Mouse (Mus musculus) lung, postnatal 25 days (tissue): Measurements from ENCODE around the gene Panx2.

Experiments used
- DNase-seq: peaks from one replicate; pipeline ENCODE4 v3.0.0; 2022; ENCODE audit warnings: low spot score

Panx2 gene

DNA sequence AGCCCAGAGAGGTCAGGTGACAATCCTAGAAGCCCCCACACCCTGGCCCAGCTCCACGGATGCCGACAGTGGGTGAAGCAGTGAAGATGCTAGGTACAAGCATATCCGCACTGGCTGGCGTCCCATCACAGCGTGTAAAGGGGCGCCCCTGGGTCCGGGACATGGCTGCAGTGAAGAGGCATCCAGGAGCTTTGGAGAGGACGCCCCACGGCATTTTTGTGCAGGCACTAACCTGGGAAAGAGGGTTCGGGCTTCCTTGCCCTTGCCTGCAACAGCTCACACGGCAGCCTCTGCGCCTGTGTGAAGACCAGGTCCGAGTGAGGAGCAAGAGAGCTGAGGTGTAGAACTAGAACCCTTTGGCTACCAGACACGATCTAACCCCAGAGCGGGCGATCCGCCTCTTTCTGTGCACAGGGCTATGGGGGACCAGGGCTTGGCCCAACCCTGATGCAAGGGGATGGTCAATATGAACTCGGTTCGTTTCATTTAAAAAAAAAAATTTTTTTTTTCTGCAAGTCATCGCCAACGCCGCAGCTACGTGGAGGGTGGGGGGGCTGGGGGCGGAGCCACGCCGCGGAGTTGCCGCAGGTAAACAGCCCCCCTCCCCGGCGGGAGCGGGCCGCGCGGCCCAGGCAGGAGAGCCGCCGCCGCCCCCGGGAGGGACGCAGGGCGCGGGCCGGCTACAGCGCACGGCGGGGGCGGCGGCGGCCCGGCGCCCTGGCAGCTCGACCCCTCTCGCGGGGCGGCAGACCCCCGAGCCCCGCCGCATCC, at the start of gene Panx2:
Gene Panx2 (plus strand): TSS at position 574 of the 771 bp plus-strand sequence.
- no peak for DNase-seq

DNA sequence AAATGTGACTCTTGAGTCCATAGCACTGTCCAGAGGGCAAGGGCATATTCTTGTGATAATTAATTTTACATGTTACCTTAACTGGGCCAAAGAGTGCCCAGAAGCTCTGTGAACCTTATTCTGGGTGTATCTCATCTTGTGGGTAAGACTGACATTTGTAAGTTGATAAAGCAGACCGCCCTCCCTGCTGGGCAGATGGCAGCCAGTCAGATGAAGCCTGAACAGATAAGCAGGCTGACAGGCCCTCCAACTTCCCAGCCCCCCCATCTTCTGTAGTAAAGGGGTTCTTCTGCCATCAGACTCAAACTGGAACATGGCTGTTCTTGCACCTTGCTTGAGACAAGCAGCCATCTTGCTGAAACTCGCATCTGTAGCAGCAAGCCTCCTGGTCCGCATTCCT, 42.8 kb upstream of the Panx2 start:
- DNase-seq, result no peak

DNA sequence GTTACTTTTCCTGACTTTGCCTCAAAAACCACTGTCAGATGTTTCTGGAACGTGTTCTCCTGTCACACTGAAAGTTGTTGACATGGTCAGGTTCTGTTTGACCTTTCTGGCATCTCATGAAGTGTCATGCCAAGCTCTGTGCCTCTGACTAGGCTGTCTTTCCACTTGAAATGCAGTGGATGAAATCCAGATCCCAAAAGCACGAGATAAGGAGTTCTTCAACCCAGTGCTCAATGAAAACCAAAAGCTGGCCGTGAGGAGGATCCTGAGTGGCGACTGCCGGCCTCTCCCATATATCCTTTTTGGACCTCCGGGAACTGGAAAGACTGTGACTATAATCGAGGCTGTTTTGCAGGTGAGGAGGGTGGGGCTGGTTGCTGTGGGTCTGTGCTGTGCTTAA, 39.4 kb upstream of the Panx2 start:
- DNase-seq, result no peak

DNA sequence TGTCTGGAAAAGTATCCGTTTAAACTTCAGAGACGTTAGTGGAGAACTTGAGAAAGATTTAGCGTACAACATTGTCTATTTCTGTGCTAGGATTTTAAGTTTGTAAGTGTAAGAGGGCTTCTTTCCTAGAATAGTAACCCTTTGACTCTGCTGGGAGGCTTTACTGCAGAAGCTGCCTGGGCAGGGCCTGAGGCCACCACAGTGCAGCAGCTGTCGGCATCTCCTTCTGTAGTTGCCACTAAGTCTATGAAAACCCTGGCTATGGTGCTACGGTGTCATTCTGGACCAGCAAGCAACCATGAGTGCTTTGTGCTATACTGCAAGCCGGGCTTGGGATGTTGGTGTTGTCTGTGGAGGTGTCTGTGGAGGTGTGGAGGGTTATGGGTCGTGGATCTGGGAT, 39.0 kb upstream of the Panx2 start:
- DNase-seq, result no peak

DNA sequence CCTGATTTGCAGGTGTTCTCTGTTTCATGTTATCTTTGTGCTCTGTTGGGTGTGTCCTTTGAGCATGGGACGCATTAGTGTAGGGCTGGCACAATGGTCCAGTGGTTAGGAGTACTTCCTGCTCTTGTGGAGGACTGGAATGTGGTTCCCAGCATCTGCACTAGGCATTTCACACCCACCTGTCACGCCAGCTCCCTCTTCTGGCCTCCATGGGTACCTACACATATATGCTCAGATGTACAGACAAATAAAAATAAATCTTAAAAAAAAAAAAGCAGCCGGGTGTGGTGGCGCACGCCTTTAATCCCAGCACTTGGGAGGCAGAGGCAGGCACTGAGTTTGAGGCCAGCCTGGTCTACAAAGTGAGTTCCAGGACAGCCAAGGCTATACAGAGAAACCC, 15.2 kb upstream of the Panx2 start:
- DNase-seq, result no peak

DNA sequence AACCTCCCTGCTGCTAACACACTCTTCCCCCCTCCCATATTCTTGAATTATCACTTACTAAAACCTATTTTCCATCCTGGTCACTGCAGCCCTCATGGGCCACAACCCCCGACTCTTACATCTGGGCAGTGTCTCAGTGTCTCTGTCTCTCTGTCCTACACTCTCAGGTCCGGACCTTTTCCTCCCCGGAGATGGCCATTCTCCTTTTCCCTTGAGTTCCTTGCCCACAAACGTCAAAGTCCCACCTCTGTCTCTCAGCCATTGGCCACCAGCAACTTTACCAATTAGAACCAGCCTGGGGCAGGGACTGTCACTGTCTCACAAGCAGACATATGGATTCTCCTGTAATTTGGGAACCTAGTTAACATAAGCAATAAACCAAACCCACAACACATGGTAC, 13.2 kb upstream of the Panx2 start:
- no peak for DNase-seq

DNA sequence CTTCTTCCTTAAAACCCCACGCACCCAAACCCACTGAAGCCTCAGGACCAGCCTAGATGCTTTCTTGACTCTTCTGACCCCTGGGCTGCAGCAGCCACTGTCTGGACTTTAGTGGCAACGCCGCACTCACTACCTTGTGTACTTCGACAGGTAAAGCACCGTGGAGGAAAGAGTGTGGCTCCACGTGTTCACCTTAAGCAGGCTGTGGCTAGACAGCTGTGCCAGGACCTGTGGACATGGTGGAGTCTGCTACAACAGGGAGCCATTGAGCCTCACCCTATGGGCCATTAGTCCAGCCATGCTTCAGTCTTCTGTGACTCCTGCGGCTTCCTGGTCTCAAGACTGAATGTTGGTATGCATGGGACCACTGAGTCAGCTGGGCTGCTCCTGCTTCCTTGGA, 4.9 kb upstream of the Panx2 start:
- DNase-seq, result no peak

DNA sequence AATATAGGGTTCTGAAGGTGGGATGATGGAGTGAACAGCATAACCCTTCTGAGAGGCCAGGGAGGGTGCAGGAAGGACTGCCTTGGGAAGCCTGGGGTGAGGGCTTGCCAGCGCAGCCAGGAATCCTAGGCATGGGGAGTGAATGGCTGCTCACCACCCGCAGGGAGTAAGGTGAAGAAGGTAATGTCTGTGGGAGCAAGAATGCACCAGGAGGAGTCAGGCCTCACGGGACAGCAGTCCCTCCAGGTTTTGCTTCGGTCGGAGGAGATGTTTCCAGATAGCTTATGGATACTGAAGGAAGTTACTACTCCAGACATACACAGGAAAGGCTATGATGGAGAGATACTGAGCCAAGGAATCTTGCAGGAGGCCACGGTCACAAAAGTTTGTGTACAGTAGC, 798 bp upstream of the Panx2 start:
- no peak for DNase-seq

DNA sequence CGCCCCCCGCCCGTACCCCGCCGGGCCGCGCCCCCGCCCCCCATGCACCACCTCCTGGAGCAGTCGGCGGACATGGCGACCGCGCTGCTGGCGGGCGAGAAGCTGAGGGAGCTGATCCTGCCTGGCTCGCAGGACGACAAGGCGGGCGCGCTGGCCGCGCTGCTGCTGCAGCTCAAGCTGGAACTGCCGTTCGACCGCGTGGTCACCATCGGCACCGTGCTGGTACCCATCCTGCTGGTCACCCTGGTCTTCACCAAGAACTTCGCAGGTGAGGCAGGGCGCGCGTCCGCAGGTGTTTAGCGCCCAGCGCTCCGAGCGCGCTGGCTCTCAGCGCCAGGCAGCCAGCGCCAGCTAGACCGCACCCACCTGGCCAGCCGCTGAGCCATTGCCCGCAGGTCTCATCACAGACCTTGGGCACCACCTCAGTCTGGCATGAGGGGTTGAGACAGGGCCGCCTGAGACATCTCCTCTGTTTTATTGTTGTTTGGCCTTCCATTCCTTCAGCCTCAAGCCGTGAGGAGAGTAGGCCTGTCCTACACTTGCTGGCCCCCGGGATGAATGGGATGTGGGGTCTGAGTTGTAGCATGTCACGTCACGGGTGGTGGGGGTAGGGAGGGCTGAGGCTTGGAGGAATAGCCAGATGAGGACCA, 623 bp downstream of the Panx2 start:
- DNase-seq, result no peak

DNA sequence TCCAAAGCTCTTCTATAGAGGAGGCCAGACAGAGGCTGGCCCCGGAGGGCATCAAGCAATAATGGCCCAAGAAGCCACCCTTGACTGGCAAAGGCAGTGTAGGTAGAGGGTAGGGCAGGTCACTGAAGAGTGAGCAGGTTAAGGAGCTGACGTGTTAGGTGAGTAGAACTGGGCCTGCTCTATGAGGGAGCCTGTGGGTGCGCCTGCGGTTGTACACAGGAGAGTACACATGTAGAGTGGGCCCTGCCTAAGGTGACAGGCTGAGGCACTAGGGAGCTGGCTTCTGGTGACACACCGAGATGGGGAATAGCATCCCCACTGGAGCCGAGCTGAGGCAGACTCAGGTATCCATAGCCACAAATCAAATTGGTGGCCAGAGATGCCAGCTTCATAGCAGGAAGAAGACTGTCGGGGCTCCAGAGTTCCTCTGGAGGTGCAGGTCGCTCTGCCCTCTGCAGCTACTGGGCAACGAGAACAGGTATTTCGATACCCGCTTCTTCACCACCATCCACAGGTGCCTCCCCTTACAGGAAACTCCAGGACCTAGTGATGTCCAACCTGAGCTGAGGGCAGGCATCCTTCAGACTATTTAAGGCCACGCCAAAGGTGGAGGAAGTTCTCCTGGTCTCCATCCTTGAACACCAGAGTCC, 1.4 kb downstream of the Panx2 start:
- no peak for DNase-seq

DNA sequence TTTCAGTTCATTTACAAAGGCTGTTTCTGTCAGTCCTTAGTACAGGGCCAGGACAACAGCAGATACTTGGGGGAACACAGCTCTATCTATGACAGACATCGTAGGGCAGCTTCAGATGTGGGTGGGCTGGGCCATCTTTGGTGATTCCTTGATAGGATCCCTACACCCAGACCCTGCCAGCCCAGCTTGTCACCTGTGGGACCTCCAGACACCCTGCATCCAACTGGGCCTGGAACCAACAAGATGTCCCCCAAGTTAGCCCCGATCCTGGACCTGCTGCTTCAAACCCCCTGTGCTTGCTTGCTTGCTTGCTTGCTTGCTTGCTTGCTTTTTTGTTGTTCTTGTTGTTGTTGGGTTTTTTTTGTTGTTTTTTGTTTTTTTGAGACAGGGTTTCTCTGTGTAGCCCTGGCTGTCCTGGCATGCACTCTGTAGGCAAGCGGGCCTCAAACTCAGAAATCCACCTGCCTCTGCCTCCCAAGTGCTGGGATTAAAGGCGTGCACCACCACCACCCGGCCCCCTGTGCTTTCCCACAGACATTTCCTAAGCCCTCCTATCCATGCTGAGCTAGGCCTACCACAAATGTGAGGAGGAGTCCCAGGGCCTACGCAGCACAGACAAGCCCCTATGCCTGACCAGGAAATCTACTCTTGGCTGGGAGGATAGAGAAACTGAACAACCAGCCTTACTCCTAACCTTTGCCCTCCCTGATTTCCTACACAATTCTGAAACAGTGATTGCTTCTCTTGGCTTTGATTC, 2.4 kb downstream of the Panx2 start:
- no peak for DNase-seq

DNA sequence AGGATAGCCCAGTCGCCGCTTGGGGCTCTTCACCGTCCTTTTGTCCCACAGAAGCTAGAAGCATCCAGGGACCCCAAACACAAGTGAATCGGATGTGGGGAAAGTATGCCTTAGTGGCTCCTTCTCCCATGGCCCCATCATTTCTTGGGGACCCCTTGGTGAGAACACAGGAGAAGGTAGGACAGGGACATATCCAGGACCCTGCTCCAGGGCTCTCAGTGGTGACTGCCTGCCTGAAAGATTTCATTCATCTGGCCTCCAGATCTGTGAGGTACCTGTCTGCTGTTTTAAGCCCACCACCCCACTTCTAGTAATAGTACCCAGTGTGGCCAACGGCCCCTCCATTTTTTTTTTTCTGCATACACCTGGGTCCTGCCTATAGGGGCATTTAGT, 3.0 kb downstream of the Panx2 start:
- no peak for DNase-seq

DNA sequence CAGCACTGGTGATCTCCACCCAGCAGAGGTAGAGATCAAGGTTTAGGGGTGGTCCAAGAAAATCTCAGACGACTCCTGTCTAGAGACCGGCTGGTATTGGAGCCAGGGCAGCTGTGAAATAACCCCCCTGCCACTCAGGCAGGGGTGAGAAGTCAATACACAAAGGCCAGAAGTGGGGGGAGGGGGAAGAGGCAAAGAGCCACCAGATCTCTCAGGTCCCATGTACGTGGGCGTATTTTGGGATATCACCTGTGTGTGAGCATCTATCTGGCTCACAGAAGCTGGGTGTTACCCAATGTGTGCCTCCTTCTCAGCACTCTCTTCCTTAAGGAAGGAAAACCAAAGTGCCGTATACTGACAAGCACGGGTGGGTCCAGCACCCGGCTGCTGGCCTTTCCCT, 3.5 kb downstream of the Panx2 start:
- no peak for DNase-seq

DNA sequence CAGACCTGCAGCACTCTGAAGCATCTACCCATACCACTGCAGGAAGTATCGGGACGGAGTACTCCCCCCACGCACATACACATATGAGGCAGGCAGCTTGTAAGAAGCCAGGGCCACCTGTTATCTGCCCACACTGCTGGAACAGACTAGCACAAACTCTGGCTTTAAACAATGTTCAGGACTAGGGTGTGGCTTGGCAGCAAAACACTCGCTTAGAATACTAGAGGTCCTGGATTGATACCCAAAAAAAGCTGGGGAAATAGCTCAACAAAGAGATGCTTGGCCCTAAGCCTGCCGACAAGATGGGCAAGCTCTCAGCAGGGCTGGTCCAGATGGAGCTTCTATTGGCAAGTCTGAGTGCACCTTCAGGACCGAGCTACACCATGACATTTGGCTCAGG, 4.0 kb downstream of the Panx2 start:
- DNase-seq, result no peak

DNA sequence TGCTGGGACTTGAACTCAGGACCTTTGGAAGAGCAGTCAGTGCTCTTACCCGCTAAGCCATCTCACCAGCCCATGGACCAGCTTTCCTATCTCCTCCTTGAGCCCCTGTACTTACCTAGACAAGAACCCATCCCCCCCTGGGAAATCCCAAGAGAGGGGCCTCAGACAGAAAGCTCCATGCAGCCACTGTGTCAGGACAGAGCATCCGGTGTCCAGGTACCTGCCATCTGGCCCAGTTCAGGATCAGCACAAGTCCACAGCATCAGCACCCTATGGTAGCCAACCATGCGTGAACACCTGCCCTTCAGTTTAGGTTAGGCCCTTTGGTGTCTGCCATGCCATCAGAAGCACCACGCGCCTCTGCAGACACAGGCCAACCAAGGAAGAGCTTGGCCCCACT, 5.4 kb downstream of the Panx2 start:
- DNase-seq, result no peak

DNA sequence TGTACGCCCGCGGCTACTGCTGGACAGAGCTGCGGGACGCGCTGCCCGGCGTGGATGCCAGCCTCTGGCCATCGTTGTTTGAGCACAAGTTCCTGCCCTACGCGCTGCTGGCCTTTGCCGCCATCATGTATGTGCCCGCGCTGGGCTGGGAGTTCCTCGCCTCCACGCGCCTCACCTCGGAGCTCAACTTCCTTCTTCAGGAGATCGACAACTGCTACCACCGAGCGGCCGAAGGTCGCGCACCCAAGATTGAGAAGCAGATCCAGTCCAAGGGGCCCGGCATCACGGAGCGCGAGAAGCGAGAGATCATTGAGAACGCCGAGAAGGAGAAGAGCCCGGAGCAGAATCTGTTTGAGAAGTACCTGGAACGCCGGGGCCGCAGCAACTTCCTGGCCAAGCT, 8.1 kb downstream of the Panx2 start:
- DNase-seq, result no peak

DNA sequence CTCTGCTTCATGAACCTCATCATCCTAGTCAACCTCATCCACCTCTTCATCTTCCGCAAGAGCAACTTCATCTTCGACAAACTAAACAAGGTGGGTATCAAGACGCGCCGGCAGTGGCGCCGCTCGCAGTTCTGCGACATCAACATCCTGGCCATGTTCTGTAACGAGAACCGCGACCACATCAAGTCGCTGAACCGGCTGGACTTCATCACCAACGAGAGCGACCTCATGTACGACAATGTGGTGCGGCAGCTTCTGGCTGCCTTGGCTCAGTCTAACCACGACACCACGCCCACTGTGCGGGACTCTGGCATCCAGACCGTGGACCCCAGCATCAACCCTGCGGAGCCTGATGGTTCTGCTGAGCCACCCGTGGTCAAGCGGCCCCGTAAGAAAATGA, 8.7 kb downstream of the Panx2 start:
- no peak for DNase-seq

DNA sequence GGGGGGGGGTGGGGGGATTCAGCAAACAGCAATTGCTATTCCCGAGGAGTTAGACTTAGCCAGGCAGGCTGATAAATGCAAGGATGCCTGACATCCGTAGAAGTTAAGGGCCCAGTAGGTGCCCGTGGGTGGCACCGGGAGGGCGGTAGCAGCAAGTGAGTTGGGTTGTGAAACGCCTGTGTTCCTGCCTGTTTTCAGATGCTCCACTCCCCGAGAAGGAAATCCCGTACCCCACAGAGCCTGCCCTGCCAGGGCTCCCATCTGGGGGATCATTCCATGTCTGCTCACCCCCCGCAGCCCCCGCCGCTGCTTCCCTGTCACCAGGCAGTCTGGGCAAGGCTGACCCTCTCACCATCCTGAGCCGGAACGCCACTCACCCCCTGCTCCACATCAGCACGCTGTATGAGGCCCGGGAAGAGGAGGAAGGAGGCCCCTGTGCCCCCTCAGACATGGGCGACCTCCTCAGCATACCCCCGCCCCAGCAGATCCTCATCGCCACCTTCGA, 9.9 kb downstream of the Panx2 start:
- no peak for DNase-seq

DNA sequence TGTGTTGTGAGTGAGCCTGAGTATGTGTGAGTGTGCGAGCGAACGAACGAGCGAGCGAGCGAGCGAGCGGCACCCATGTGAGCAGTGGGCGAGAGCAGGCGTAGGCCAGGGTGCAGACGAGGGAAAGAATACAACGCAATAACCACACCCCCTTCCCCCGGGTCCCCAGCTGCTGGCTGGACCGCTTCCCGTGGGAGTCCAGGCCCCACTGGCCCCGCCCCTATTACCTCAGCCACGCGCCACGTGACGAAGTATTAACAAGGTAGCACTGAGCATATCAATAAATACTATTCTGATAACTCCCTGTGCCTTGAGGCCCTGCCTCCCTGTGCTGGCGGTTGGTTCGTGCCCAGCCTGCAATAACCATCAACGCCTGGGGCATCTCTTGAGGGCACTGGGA, 11.1 kb downstream of the Panx2 start:
- DNase-seq, result no peak

DNA sequence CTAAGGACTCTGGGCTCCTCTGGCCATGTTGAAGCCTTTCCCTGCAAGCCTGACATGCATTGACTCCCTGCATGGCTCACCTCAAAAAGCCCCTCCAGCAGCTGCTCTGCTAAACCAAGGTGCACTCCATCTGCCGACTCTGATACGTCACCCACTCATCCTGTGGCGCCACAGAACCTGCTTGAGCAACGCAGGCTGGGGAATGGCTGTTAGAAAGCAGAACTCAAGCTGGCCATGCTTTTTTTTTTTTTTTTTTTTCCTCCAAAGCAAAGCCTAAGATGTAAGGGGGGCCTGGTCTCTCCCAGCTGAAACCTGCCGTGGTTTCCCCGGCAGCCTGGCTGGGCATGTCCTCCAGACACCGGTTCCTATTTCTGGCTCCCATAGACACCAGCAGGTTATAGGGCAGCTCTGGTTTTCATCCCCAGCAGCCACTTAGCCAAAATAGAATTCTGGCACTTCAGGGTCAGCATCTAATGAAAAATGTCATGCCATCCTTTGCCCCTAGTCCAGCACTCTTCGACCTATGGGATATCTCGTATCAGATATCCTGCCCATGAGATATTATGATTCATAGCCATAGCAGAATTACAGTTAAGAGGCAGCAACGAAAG, 14.6 kb downstream of the Panx2 start:
- no peak for DNase-seq

DNA sequence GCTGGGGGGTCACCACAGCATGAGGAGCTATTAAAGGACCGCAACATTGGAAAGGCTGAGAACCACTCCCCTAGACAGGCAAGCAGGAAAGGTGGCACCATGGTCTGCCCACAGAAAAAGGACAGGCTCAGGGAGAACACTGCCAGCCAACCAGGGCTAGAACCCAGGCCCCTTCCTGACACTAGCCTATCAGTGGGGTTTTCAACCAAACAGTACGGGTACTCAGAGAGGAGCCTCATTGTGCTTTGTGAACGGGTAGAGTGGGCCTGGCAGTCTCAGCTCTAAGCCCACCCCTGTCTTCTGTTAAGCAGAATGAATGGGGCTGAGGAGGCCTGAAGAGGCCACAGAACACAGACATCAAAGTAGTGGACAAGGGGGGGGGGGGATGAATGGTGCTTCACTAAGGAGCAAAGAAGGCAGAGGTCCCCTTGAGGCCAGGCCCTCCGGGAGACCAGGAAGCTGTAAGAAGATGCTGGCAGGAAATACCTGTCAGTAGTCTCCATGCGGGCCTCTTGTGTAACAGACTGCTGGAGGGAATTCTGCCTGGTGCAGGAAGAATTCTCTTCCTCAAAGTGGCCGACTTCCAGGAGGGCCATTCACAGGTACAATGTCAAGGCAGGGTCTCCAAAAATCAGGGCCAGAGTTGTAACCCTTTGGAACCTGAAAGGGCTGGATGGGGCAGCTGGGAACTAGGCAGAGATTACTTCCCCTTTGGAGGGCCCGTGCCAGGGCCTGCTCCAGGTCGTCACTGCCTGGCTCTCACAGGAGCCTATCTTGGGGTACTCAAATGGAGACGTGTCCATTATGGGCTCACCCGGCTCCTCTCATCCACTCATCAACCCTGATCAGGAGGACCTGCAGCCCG, 15.3 kb downstream of the Panx2 start, which contains the start of gene Trabd:
Gene Trabd (plus strand): TSS at position 512 of the 865 bp plus-strand sequence.
- DNase-seq, result no peak
